Mouse (Mus musculus) megakaryocyte, embryonic 14.5 days (primary cell): ENCODE results near the gene Dagla. TPM values are rescaled to one million over a fixed set of nuclear protein-coding genes. Genes with fewer than 3 reads are reported as not detected.

Experiments used
- H3K27me3 ChIP-seq: replicated peaks from 2 replicates; pipeline ENCODE3; 2012; ENCODE audit warnings: inconsistent platforms
- H3K36me3 ChIP-seq: replicated peaks from 2 replicates; pipeline ENCODE3; 2012; ENCODE audit warnings: low read length, inconsistent platforms, mixed read lengths
- H3K4me1 ChIP-seq: 2 replicates; pipeline ENCODE4 v1.6.1; 2012; ENCODE audit warnings: inconsistent platforms
- H3K4me3 ChIP-seq: replicated peaks from 2 replicates; pipeline ENCODE3; 2012; ENCODE audit warnings: moderate library complexity, mild to moderate bottlenecking, inconsistent platforms
- H3K9me3 ChIP-seq: 2 replicates; pipeline ENCODE4 v1.6.1; 2012; ENCODE audit warnings: inconsistent platforms
- FLI1 ChIP-seq: IDR thresholded peaks from 2 replicates; pipeline ENCODE4 v1.6.1; 2012; ENCODE audit warnings: low read length, inconsistent platforms, mixed read lengths
- GATA1 ChIP-seq: IDR thresholded peaks from 3 replicates; pipeline ENCODE4 v1.6.1; 2012; ENCODE audit warnings: mixed read lengths, low read length, inconsistent platforms, borderline replicate concordance
- polyA plus RNA-seq: library from polyadenylated mRNA; stranded (reverse); fragments of >175 nt; gene quantifications from 2 replicates; pipeline ENCODE4 v1.2.3, GENCODE M21; 2012; ENCODE audit warnings: low replicate concordance; ENCODE audit not compliant: insufficient read depth

Gene Dagla
- polyA plus RNA-seq, 1 experiment: 1.1 TPM

- Histone ChIP-seq H3K4me1 (peaks cover 12% of the 10 kb centered on the region), H3K4me3 (no peak overlapping the region), H3K27me3 (peaks cover 91% of the 10 kb centered on the region), H3K9me3 (no peaks in the 10 kb centered on the region), H3K36me3 (no peaks in the 10 kb centered on the region)
- TF ChIP-seq GATA1: no peak
- TF ChIP-seq FLI1: no peak
Observed at GRCm38 (mm10) chr19:10231016-10231415, 73.7 kb downstream of the Dagla start.

- Histone ChIP-seq H3K4me3 (no peak overlapping the region), H3K9me3 (no peaks in the 10 kb centered on the region), H3K36me3 (no peaks in the 10 kb centered on the region), H3K4me1 (peaks cover 15% of the 10 kb centered on the region), H3K27me3 (peaks cover 69% of the 10 kb centered on the region)
- TF ChIP-seq FLI1: no peak
- TF ChIP-seq GATA1: no peak
Observed at GRCm38 (mm10) chr19:10225767-10226166, 78.9 kb downstream of the Dagla start.

- Histone ChIP-seq H3K4me3 (no peak overlapping the region), H3K4me1 (peaks cover 17% of the 10 kb centered on the region), H3K27me3 (peaks cover 67% of the 10 kb centered on the region)
Observed at GRCm38 (mm10) chr19:10224637-10225453, 79.8 kb downstream of the Dagla start.

GRCm38 (mm10) chr19:10223561-10223960 is 81.1 kb downstream of the Dagla start:
- Histone ChIP-seq H3K27me3 (peaks cover 57% of the 10 kb centered on the region), H3K4me1 (peaks cover 22% of the 10 kb centered on the region), H3K4me3 (no peak overlapping the region), H3K36me3 (no peaks in the 10 kb centered on the region), H3K9me3 (no peaks in the 10 kb centered on the region)
- TF ChIP-seq FLI1 (no peak), GATA1 (no peak)

More at GRCm38 (mm10) chr19:10224637-10225453, 79.8 kb downstream of the Dagla start:
- Histone ChIP-seq H3K9me3 (no peaks in the 10 kb centered on the region), H3K36me3 (no peaks in the 10 kb centered on the region)
- no peak for TF ChIP-seq GATA1
- no peak for TF ChIP-seq FLI1

- Histone ChIP-seq H3K27me3 (peaks cover 57% of the 10 kb centered on the region), H3K4me1 (peaks cover 22% of the 10 kb centered on the region), H3K4me3 (no peak overlapping the region), H3K36me3 (no peaks in the 10 kb centered on the region), H3K9me3 (no peaks in the 10 kb centered on the region)
- no peak for TF ChIP-seq GATA1
- TF ChIP-seq FLI1: no peak
Observed at GRCm38 (mm10) chr19:10222656-10223055, 82.0 kb downstream of the Dagla start.

GRCm38 (mm10) chr19:10221585-10221984 is 83.1 kb downstream of the Dagla start:
- TF ChIP-seq GATA1 (no peak), FLI1 (no peak)
- peaks cover 22% of the 10 kb centered on the region for H3K4me1 ChIP-seq
- no peaks in the 10 kb centered on the region for H3K9me3 ChIP-seq
- H3K4me3 ChIP-seq: no peak overlapping the region
- H3K36me3 ChIP-seq: no peaks in the 10 kb centered on the region
- peaks cover 56% of the 10 kb centered on the region for H3K27me3 ChIP-seq

GRCm38 (mm10) chr19:10219593-10219992 is 85.1 kb downstream of the Dagla start:
- H3K27me3 ChIP-seq: peaks cover 61% of the 10 kb centered on the region

GRCm38 (mm10) chr19:10219108-10219507 is 85.6 kb downstream of the Dagla start:
- Histone ChIP-seq H3K9me3 (no peaks in the 10 kb centered on the region), H3K27me3 (peaks cover 56% of the 10 kb centered on the region), H3K4me1 (peaks cover 22% of the 10 kb centered on the region), H3K36me3 (no peaks in the 10 kb centered on the region), H3K4me3 (no peak overlapping the region)
- TF ChIP-seq GATA1: no peak
- TF ChIP-seq FLI1: no peak

More at GRCm38 (mm10) chr19:10219593-10219992, 85.1 kb downstream of the Dagla start:
- Histone ChIP-seq H3K4me1 (peaks cover 22% of the 10 kb centered on the region), H3K4me3 (no peak overlapping the region), H3K36me3 (no peaks in the 10 kb centered on the region), H3K9me3 (no peaks in the 10 kb centered on the region)
- TF ChIP-seq FLI1: no peak
- no peak for TF ChIP-seq GATA1

GRCm38 (mm10) chr19:10216101-10216500 is 88.6 kb downstream of the Dagla start:
- H3K9me3 ChIP-seq: no peaks in the 10 kb centered on the region
- H3K4me3 ChIP-seq: no peak overlapping the region
- TF ChIP-seq FLI1 (no peak), GATA1 (no peak)
- peaks cover 25% of the 10 kb centered on the region for H3K36me3 ChIP-seq
- H3K27me3 ChIP-seq: peaks cover 48% of the 10 kb centered on the region
- peaks cover 8% of the 10 kb centered on the region; the same call in 1 of the 2 replicates for H3K4me1 ChIP-seq

- no peak for TF ChIP-seq FLI1
- no peak for TF ChIP-seq GATA1
- Histone ChIP-seq H3K27me3 (peaks cover 36% of the 10 kb centered on the region), H3K36me3 (peaks cover 47% of the 10 kb centered on the region)
Observed at GRCm38 (mm10) chr19:10213796-10214471, 90.7 kb downstream of the Dagla start.

More at GRCm38 (mm10) chr19:10213796-10214471, 90.7 kb downstream of the Dagla start:
- Histone ChIP-seq H3K4me3 (no peak overlapping the region), H3K4me1 (peaks cover 12% of the 10 kb centered on the region), H3K9me3 (no peaks in the 10 kb centered on the region)
